Mouse (Mus musculus) 3134 (cell line): ENCODE results near the gene Sf3a2.

Experiments used
- DNase-seq: peaks from one replicate; pipeline ENCODE4 v3.0.0-alpha.2; 2011; ENCODE audit warnings: low spot score; ENCODE audit not compliant: insufficient read length; ENCODE audit errors: extremely low read depth

Sf3a2 gene

DNA sequence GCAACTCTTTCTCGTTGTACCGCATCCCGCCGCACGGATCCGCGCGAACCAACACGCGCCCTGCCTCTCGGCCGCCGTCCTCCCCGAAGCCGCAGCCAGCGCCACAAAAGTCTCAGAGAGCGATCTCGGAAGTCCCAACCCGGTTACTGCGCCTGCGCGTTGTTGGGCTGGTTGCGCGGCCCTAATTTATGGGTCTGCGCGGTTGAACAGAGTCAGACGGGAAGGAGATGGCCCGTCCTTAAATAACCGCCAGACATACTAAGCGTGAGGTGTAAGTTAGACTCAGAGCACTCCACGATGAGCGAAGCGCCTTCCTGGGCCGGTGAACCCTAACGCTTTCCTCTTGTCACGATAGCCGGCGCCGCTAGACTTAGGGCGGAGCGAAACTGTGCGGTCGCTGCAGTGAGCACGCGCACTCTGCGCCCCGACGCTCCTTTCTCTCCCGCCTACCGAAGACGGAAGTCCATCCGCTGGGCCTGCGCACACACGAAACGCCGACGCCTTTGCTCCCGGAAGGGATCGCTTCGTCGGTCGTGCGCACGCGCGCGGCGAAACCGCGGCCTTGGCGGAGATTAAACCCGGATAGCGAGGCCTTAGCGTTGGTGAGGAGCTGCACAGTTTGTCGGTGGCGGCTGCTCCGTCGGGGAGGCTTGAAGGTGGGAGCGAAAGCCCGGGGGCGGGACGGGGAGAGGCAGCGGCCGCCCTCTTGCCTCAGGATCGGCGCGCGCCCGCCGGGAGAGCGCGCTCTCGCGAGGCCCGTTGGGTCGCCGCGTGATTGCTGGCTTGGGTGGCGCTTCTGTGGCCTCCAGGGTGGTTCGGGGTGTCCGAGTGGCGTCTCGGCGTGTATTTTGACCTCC is at the start of gene Sf3a2, which contains the start of gene Plekhj1:
TSS of gene Sf3a2 (plus strand) at position 49 of the 857 bp plus-strand sequence.
TSS of gene Plekhj1 (minus strand) at position 477 of the 857 bp plus-strand sequence.
- peak; percentile 98 for DNase-seq

DNA sequence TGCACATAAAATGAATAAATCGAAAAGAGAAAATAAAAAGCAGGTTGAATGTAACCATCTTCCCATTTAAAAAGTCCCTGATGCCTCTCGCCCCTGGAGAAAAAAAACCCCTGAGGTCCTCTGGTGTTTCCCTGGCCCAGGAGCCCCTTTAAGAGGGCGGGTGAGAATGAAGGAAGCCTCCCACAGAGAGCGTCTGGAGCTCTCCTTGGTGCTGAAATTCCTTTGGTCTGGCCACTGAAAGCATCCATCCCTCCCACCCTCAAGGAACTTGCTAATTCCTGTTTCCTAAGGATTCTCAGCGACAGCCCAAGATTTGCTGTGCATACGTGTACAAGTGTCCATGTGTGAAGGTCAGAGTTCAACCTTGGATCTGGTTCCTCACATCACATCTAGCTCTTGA is 49.4 kb upstream of the Sf3a2 start:
- DNase-seq = no peak

DNA sequence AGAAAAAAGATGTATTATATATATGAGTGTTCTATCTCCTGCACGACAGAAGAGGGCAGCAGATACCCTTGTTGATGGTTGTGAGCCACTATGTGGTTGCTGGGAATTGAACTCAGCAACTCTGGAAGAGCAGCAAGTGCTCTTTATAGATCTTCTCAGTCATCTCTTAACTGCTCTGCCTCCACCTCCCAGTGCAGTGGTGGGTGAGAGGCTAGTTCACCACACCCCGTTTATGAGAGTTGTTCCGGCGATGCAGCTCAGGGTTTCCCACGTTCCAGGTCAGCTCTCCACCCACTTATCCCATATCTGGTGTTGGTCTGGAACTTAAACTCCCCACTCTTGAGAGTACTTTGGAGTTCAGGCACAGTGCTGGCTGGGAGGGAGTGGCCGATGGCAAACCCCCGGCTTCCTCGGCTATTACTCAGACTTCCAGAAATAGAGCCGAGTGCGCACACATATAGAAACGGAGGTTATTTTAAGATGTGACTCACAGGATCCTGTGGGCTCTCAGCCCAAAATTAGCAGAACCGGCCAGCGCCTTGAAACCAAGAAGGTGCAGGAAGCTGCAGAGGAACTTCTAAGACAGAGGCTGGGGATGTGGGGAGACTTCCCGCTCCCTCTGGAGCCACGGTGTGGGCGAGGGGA is 46.7 kb upstream of the Sf3a2 start:
- peak; percentile 90 for DNase-seq

DNA sequence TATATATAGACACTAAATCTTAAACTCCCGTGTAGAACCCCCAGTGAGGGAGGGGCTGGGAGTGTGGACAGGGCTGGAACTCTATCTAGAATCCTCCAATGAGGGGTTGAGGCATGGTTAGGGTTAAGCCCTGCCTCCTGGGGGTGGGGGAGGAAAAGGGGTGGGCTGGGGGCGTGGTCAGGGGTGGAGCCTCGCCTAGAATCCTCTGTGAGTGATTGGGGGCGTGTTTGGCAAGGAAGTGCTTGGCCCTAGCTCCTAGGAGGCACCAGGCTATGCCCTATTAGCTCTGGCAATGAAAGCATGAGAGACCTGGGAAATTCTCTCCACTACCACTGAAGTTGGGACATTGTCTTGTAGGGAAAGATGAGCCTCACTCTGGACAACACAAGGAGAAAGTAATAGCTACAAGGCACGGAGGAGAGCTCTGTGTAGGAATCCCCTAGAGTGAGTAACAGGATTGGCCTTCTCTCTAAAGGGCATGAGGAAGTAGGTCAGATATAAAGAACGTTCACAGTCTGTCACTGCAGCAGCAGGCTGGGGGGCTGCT is 45.8 kb upstream of the Sf3a2 start:
- DNase-seq = peak; percentile 92

DNA sequence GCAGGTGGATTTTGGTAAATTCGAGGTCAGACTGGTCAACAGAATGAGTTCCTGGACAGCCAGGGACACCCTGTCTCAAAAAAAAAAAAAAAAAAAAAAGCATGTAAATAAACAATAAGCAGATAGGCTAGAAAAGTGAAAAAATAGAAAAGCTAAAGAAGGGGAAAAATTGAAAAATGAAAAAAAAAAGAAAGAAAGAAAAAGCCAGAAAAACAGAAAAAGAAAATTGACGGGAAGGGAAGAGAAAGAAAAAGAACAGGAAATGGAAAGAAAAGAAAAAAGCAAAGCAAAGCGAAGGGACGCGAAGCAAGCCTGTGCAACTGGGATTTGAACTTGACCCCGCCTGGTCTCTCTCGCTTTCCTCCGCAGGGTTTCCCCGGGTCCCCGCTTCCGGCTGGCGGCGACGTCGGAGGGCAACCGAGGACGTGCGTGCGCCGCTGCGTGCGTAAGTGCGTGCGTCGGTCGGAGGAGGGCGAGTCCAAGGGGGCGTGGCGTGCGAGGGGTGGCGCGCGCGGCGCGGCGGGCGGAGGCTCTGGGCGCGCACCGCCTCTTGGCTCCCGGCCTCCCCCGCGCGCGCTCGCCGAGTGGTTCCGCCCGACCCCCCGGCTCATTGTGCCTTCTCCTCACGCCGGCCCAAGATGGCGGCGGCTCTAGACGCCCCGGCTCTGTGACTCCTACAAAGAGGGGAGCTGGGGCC is 43.3 kb upstream of the Sf3a2 start, which contains the start of gene Dot1l:
TSS of gene Dot1l (plus strand) at position 613 of the 697 bp plus-strand sequence.
- DNase-seq = peak; percentile 98

DNA sequence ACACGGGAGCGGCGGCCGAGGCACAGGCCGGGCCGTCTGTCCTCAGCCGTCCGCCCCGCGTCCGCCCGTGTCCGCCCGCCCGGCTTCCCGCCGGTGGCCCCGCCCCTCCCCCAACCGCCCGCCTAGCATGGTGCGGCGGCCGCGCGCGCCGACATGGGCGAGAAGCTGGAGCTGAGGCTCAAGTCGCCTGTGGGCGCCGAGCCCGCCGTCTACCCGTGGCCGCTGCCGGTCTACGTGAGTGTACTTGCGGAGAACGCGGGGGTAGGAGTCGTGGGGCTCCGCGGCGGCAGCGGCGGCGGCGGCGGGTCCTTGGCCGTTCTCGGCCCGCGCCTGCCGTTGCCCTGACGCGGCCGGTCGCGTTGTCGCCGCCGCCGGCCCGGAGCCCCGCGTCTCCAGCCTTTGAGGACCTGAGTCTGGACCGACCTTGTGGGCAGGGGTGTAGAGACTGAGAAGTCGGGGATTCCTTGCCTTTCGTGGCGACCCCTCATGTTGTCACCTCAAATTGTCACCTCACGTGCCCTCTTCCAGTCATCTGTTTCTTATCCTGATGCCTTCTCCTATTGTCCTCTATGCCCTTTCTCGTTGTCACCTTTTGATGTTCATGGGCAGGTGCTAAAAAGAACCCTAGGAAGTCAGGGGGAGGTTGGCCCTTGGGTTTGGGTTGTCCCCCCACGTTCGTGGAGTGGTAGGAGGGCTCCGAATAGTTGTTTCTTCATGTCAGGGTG is 42.5 kb upstream of the Sf3a2 start:
- DNase-seq = no peak

DNA sequence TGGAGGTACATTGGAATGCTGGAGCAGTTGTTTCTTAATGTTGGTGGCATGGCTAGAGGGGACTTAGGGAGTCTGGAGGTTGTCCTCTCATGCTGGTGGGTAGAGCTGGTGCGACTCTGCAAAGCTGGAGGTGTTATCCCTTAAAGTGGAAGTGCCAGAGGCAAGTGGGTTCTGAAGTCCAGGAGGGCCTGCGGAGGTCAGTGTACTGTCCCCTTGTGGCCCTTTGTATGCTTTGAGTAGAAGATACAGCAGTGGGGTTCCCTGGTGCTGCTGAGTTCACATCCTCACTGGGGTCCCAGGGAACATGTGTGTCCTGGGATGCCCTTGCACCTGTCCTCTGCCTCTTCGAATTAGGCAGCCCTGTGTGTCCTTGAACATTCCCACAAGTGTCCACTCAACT is 41.9 kb upstream of the Sf3a2 start:
- no peak for DNase-seq

DNA sequence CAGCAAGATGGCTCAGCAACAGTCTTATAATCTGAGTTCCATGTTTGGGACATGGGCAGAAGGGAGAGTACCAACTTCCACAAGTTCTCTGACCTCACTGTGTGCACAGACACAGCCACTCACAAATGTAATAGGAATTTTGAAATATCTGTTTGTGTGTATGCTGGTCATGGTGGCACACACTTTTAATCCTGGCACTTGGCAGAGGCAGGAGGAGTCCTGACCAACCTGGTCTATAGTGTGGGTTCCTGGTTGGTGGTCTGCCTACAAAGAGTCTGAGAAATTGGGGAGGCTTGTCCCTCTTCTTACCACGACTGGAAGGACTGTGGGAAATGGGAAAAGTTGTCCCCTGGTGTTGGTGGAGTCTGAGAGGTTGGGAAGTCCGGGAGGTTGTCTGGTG is 41.5 kb upstream of the Sf3a2 start:
- DNase-seq = no peak

DNA sequence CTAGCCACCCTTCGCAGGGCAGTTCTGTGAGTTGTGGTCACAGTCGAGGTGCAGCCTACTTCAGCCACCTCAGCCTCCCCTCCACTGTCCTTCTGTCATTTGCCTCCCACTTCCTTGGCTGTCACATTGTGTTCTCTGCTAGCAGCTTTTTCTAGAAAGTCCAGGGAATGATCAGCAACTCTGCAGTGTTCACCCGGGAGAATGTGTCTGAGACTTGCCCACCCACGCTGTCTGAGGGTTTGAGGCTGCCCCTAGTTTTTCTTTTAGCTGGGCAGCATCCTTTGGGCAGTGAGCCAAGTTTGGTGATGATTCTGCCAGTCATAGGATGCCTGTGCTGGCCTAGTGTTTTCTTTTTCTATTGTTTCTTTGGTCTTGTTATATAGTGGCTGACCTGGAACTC is 41.0 kb upstream of the Sf3a2 start:
- DNase-seq = no peak

DNA sequence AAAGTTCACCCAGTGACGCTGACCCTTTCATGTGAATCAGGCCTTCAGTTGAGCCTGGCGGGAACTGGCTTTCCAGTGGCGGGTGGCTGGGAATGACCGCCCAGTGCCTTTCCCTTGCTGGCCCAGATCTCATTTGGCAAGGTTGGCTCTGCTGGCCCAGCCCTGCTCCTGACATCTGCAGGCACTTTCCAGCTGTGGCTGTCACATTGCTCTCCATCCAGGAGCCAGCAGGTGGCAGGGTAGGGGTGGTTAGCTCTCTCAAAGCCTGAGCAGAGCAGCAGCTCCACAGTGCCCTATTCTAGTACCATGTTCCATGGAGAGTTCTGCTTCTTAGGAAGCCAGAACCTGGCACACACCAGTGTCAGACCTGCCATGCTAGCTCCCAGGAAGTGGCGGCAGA is 40.3 kb upstream of the Sf3a2 start:
- peak; percentile 89 for DNase-seq

DNA sequence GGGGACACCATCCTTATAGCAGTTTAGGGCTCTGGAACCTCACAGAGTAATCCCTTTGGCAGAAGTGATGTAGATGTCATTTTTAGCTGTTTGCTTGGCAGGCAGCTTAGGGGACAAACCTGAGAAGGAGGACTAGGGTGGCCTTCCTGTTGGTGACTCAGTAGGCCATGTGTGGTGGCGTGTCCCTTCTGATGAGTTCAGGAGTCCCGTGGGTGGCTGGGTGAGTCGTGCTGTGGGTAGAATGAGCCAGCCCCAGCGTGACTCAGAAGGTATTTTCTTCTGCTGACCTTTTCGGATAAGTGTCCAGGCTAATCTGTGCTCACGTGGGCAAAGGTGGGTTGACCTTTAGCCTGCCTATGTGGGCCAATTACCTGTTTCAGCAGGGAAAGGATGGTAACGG is 39.3 kb upstream of the Sf3a2 start:
- DNase-seq = peak; percentile 74

DNA sequence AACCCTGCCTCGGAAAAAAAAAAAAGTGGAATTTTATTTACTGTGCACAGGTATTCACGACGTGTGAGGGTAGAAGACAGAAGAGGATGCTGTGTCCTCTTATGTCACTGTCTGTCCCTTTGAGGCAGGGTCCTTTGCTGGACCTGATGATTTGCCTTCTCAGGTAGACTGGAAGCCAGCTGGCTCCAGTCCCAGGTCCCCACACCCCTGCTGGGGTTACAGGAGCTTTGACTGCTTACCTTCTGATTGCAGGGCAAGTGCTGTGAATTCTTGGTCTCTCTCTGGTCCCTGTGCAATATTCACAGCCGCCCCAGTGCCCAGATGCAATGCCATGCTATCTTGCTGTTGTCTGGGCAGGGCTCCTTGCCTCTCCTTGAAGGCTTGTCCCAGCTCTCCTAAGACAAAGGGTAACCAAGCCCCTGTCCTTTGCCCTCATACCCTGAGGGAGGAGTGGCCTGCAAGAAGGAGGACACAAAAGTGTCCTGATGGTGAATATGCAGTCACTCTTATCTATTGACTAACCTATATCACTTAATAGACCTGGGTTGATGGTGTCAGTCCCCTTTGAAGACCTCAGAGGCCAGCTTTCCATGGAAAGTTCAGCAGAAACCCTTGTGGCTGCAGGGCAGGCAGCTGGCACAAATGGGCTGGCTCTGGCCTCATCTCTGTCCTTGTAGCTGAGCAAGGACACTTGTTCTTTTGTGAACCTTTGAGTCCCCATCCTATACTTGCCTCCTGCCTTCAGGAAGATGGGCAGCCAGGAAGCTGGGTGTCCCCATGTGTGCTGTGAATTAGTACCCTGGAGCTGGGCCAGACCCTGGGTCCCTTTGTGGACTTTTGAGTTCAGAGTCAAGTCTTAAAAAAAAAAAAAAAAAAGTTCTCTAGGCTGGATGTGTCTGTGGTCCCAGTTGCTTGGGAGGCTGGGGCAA is 37.1 kb upstream of the Sf3a2 start:
- no peak for DNase-seq

DNA sequence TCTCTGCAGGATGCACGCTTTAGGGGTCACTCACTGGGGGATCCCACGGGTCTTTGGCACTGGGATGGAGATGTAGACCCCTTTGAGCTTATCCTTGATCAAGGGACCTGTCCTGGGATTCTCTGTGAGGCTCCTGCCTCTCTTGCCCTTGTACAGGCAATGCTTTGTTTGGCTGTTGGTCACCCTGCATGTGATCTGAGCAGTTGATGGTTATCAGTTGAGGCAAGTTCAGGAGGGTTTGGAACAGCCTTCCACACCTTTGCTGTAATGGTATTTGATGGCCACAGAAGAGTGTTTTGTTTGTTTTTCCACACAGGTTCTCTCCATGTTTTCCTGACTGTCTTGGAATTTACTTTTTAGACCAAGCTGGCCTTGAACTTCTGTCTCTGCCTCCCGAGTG is 36.2 kb upstream of the Sf3a2 start:
- DNase-seq = no peak

DNA sequence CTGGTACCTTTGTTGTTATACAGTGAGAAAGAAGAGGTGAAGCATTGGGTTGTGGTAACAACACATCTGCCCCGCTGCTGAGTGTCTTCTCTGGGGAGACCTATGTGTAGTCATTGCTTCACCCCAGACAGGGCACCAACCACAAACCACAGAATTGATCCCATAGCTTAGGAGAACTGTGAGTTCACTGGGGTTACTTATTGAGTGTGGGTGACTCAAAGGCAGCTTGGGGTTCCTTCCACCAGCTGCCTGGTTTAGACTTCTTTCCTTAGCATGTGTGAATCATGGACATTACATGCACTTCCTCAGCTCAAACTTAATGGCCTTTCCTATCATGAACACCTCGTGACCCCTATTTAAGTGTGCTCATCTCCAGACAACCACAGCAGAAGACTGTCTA is 34.5 kb upstream of the Sf3a2 start:
- no peak for DNase-seq

DNA sequence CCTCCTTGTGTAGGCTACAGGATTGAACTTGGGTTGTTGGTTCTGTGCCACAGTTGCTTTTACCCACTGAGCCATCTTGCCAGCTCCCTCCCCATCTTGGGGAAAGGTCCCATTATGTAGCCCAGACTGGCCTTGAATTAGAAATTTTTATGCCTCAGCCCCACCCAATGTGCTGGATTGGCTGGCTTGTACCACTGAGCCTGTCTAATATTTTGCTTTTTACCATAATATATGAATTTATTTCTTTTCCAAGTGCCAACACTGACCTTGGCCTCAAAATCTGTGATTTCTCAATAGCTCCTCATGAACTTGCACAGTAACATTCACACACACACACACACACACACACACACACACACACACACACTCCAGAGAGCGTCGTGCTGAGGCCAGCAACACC is 32.3 kb upstream of the Sf3a2 start:
- DNase-seq = no peak

DNA sequence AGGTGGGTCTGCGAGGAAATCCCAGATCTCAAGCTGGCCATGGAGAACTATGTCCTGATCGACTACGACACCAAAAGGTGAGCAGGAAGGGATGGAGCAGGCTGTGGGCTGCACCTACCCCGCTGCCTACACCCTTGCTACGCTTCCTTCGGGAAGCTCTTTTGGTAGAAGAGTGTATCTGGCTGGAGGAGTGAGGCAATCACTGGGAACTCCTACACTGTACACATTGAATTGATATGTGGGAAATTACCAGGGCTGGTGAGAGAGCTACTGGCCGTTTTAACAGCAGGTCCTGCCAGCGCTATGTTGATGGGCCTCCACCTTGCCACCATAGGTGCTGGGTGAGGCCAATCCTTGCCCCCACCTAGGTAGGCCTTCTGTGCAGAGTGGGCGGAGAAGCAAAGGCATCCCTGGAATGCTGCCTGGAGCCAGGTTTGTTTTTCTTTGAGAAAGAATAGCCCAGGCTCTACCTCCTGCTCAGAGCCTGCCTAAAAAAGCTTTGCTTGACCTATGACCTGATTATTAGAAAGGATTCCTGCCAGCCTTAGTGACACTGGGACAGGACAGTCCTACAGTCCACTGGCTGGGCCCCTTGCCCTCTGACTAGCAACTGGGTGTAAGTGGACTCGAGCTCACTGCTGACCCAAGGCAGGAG is 31.7 kb upstream of the Sf3a2 start:
- DNase-seq = no peak

DNA sequence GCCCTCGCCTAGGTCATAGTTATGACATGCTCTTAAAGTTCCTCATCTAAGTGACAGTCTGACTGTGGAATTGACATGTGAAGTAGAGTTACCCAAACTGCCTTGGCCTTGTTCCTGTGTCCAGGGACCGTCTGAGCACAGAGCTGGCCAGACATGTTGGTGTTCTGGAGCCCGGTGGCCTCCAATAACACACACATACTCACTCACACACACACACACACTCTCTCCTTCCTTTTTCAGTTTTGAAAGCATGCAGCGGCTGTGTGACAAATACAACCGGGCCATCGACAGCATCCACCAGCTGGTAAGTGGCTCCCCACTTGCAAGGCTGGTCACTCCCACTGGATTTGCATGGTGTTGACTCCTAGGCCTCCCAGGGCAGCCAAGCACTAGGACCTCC is 29.6 kb upstream of the Sf3a2 start:
- DNase-seq = no peak

DNA sequence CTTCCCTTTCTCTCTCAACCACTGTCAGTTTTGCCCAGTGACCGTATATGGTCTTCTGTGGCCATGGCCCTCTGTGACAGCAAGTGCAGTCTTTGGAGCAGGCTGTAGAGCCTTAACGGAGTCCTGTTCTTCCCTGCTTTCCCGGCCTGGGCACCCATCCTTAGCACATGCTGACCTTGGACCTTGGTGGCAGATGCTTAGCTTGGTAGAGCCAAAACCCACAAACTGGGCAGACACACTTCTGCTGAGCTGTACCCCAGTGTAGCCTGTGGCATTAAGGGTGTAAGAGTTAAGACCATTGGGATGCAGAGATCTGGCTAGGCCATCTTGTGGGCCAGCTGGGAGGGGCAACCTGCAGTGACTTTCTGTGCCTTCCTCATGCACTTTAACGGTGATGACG is 24.2 kb upstream of the Sf3a2 start:
- no peak for DNase-seq

DNA sequence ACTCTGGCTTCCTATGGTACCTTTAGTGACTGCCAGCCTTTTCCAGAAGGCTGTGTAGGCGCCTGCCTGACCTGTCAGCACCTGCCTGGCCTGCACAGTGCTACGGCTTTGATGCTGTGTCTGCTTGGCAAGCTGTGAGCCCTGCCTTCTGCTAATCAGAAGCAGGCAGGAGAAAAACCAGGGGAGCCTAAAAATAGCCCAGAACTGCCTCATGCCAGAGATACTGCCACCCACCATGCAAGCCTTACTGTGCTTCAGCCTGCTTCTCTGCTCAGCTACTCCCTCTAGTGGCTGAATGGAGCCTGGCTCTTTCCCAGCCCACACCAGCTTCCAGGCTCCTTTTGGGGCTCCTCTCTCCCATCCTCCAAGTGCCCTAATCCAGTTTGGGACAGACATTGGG is 23.4 kb upstream of the Sf3a2 start:
- DNase-seq = peak; percentile 62
